Mouse (Mus musculus) embryonic facial prominence, embryonic 12.5 days (tissue): ENCODE measurements around the gene Krt32. TPM values are rescaled to one million over a fixed set of nuclear protein-coding genes. Genes with fewer than 3 reads are reported as not detected.

Experiments
- ATAC-seq: fragments of 200-750 bp; cut with Nextera tagmentation; 2 replicates; pipeline ENCODE4 v1.8.0; 2017; ENCODE audit not compliant: insufficient number of reproducible peaks, insufficient read depth, low FRiP score, low TSS enrichment
- H3K27ac ChIP-seq: fragments of 300-500 bp; sonication (generic); 2 replicates; pipeline ENCODE4 v1.5.1; 2016; ENCODE audit warnings: mild to moderate bottlenecking
- H3K27me3 ChIP-seq: fragments of 300-500 bp; sonication (generic); 2 replicates; pipeline ENCODE4 v1.6.1; 2016; ENCODE audit warnings: mild to moderate bottlenecking, moderate library complexity
- H3K36me3 ChIP-seq: fragments of 300-500 bp; sonication (generic); 2 replicates; pipeline ENCODE4 v1.6.1; 2016; ENCODE audit warnings: mild to moderate bottlenecking
- H3K4me1 ChIP-seq: fragments of 300-500 bp; sonication (generic); 2 replicates; pipeline ENCODE4 v1.6.1; 2016
- H3K4me2 ChIP-seq: fragments of 300-500 bp; sonication (generic); replicated peaks from 2 replicates; pipeline ENCODE4 v1.6.1; 2016; ENCODE audit warnings: mild to moderate bottlenecking, moderate library complexity
- H3K4me3 ChIP-seq: fragments of 300-500 bp; sonication (generic); 2 replicates; pipeline ENCODE4 v1.5.1; 2016; ENCODE audit warnings: mild to moderate bottlenecking
- H3K9ac ChIP-seq: fragments of 300-500 bp; sonication (generic); 2 replicates; pipeline ENCODE4 v1.6.1; 2016; ENCODE audit warnings: mild to moderate bottlenecking, moderate library complexity
- H3K9me3 ChIP-seq: fragments of 300-500 bp; sonication (generic); 2 replicates; pipeline ENCODE4 v1.6.1; 2016; ENCODE audit warnings: mild to moderate bottlenecking, moderate library complexity
- WGBS: fragments of 180-500 bp; shearing (Covaris S2); methylation state at CpG from one replicate; pipeline ENCODE4 v1.1.7; 2016; 5-methylcytosine and 5-hydroxymethylcytosine counted together
- polyA plus RNA-seq: library from polyadenylated mRNA; unstranded; fragments of >200 nt; fragmentation: Nextera tagmentation; extraction: Ambion mirVana; gene quantifications from 2 replicates; pipeline ENCODE4 v1.2.1, GENCODE M21; 2016

The Krt32 gene
- polyA plus RNA-seq, 1 experiment from 2014 or later = not detected

DNA sequence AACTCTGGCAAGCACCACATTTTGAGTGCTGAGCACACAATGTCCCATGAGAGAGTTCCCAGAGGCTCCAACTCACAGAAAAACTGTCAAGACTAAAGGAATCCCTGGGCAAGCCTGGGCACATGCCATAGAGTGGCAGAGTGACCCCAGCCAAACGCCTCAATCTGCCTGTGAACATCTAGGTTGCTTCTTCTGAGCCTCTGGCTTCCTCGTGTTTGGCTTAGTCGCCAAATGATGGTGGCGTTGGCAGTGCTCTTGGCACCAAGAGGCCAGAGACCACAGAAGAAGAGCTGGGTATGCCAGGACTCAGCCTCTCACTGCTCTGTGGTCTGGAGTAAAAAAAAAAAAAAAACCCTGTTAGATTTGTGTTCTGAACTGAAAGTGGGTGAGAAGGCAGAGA lies 12.4 kb upstream of the Krt32 start:
- no peak overlapping the region for H3K27ac ChIP-seq
- 82% methylated on average over 4 of the region's 4 CpGs for WGBS
- H3K9me3 ChIP-seq = no peaks in the 10 kb centered on the region
- no peak overlapping the region for H3K4me2 ChIP-seq
- H3K9ac ChIP-seq = no peak overlapping the region
- no peak for ATAC-seq
- peaks cover 7% of the 10 kb centered on the region; the same call in 1 of the 2 replicates for H3K4me1 ChIP-seq
- no peak overlapping the region for H3K4me3 ChIP-seq
- H3K36me3 ChIP-seq = no peaks in the 10 kb centered on the region
- no peaks in the 10 kb centered on the region for H3K27me3 ChIP-seq

DNA sequence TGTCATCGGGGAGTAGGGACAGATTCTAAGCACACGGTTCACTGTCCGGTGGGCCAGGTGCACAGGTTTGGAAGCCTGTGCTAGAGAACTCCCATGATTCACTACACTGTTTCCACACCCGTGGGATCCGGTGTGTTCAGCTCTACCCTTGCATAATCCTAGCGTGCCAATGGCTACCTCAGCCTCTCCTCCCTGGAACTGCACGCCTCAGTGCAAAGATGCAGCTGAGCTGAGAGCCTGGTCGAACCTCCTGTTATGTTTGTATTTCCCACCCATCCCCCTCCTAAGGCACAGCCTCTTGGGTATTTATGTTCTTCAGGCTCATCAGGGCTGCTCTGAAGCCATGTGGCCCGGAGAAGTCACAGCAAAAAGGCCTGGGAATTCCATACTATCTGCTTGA lies 9.8 kb upstream of the Krt32 start:
- Histone ChIP-seq H3K4me1 (peaks cover 7% of the 10 kb centered on the region; the same call in 1 of the 2 replicates), H3K27ac (no peak overlapping the region), H3K27me3 (no peaks in the 10 kb centered on the region), H3K36me3 (no peaks in the 10 kb centered on the region), H3K4me3 (no peak overlapping the region), H3K4me2 (no peak overlapping the region), H3K9me3 (no peaks in the 10 kb centered on the region), H3K9ac (no peak overlapping the region)
- 68% methylated on average over 9 of the region's 9 CpGs for whole genome bisulfite sequencing
- ATAC-seq = no peak

DNA sequence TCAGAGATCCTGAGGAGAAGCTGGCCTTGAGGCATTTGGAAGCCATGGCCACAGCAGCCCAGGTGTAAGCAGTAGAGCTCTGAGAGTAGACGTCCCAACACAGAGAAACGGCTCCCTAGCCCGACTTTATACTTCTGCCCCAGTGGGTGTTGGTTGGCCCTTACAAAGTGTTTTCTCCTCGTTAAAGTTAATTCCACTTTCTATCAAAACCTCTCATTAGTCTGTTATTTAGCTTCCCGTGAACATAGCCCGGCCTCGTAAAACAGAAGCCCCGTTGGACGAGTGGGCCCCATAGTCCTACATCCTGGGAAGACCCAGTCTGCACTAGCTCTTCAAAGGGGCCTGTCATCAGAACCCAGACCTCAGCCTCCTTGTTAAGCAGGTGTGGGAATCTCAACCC lies 8.1 kb upstream of the Krt32 start, which contains the start of gene Krt35:
Gene Krt35 (minus strand): TSS at position 101 of the 400 bp plus-strand sequence.
- Histone ChIP-seq H3K27ac (no peak within 1 kb of the TSS), H3K4me3 (no peak within 1 kb of the TSS), H3K9ac (no peak within 1 kb of the TSS), H3K4me2 (no peak within 1 kb of the TSS), H3K27me3 (no peaks in the 10 kb centered on the region), H3K4me1 (peaks cover 7% of the 10 kb centered on the region; the same call in 1 of the 2 replicates), H3K9me3 (no peaks in the 10 kb centered on the region), H3K36me3 (no peaks in the 10 kb centered on the region)
- ATAC-seq = no peak
- 86% methylated on average over 9 of the region's 9 CpGs for WGBS

DNA sequence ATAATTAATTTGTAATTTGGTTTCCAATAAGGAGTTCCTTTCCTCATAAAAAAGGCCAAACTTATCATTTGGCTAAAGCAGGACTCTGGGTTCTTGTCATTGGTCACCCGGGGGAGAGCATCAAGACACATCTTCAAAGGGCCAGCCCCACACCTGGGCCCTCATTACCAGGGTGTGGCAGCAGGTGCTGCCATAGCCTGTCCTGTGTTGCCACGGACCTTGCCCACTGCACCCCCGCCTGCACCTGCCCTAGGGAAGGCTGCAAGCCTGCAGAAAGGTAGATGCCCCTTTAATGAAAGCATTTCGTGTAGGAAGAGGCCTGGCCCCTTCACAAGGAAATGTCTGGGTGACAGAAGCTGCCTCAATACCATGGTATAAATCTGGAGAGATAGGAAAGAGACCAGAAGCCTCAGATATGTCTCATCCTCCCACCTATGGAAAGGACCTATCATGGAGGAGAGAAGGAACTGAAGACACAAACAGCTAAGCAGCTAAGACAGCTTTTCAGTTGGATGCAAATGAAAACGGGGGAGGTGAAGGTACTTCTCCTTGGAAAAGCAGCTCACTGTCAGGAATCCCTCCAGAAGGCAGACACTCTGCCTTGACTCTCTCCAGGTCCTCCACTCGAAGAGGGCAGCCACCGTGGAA lies 476 bp upstream of the Krt32 start:
- Histone ChIP-seq H3K4me1 (no peaks in the 10 kb centered on the region), H3K36me3 (no peaks in the 10 kb centered on the region), H3K27ac (no peak overlapping the region), H3K9ac (no peak overlapping the region), H3K4me2 (no peak overlapping the region), H3K9me3 (no peaks in the 10 kb centered on the region), H3K27me3 (no peaks in the 10 kb centered on the region), H3K4me3 (no peak overlapping the region)
- 66% methylated on average over 7 of the region's 7 CpGs for WGBS
- ATAC-seq = no peak

DNA sequence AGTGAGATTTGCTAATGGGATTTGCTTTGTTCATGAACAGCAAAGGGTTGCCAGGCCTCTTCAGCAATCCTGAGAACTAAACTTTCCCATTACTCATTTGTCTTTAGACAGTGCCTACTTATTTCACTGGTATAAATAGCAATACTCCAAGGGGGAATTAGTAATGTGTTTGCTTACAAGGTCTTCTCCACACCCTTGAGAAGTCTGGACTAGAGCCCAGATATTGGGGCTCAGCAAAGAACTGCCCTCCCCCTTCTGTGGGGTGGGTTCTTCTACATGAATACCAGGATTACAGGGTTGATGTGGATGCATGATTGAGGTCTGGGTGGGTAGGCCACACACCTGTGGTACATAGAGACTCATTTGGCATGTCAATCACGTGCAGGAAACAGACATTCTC lies 14.2 kb downstream of the Krt32 start:
- Histone ChIP-seq H3K27me3 (no peaks in the 10 kb centered on the region), H3K9ac (no peak overlapping the region), H3K9me3 (no peaks in the 10 kb centered on the region), H3K27ac (no peak overlapping the region), H3K4me3 (no peak overlapping the region), H3K4me2 (no peak overlapping the region), H3K36me3 (no peaks in the 10 kb centered on the region), H3K4me1 (no peaks in the 10 kb centered on the region)
- 63% methylated on average over 1 of the region's 1 CpGs for WGBS
- ATAC-seq = no peak

DNA sequence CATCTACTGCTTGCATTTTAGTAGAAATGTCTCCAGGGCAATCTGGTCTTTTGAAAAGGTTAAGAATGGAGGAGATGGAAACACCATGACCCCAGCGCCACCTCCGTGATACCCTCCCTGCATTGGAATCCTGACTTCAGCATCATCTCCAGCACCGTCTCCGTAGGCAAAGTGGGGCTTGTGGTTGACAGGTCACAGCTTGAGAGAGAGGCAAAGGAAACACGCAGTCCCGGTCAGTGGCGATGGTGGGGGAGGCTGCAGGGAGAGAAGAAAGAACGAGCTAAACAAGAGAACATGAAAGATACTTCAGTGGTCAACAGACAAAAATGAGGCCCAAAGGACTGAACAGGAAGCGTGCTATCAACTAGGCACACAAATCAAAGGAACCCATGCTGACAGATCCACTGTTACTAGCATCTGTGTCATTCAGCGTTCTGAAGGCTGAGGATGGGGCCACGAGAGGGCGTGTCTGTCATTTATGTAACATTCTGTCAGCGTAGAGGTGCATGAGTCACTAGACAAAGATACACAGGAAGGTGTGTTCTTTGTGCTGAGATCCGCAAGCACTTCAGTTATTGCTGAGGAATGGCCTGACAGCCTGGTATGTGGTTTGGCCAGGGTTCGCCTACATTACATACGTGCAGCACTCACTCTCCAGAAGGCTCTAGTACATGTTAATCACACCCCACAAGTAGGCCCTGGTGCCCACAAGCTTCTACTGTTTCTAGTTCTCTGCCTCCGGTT lies 20.6 kb downstream of the Krt32 start:
- no peaks in the 10 kb centered on the region for H3K9me3 ChIP-seq
- no peak overlapping the region for H3K9ac ChIP-seq
- no peaks in the 10 kb centered on the region for H3K4me1 ChIP-seq
- no peak for ATAC-seq
- no peak overlapping the region for H3K4me3 ChIP-seq
- H3K27me3 ChIP-seq = no peaks in the 10 kb centered on the region
- H3K36me3 ChIP-seq = no peaks in the 10 kb centered on the region
- no peak overlapping the region for H3K4me2 ChIP-seq
- WGBS = 73% methylated on average over 17 of the region's 17 CpGs
- H3K27ac ChIP-seq = no peak overlapping the region

DNA sequence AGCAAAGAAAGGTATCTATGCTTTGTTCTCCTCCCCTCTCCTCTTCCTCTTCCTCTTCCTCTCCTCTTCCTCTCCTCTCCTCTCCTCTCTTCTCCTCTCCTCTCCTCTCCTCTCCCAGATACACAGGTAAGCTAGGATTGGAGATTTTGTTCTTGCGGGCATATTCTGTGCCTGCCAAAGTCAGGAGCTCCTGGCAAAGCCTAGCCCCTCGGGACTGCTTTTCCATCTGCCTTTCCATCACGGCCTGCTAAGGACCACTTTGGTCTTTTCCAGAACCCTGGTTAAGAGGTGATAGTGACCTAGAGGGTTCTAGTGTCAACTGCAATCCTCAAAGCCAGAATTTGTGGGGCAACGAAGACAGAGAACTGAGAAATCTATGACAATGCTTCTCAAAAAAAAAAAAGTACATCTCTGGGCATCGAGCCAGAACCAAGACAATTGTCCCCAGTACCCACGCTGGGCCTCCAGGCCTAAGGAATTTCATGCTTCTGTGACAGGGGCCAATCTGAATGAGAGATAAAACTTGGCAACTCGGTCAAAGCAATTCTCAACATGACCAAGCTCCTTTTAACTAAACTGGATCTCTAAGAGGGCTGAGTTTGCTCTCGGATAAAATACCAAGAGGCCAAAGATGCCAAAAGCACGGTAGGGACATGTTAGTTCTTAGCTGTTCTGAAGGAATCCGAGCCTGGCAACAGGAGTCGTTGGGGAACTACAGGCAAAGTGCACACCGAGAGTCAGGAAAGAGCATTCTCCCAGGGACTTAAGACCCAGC lies 21.6 kb downstream of the Krt32 start:
- 75% methylated on average over 12 of the region's 12 CpGs for WGBS
- no peaks in the 10 kb centered on the region for H3K27me3 ChIP-seq
- no peaks in the 10 kb centered on the region for H3K4me1 ChIP-seq
- H3K4me3 ChIP-seq = no peak overlapping the region
- H3K4me2 ChIP-seq = no peak overlapping the region
- H3K36me3 ChIP-seq = no peaks in the 10 kb centered on the region
- no peaks in the 10 kb centered on the region for H3K9me3 ChIP-seq
- no peak overlapping the region for H3K27ac ChIP-seq
- no peak for ATAC-seq
- no peak overlapping the region for H3K9ac ChIP-seq

DNA sequence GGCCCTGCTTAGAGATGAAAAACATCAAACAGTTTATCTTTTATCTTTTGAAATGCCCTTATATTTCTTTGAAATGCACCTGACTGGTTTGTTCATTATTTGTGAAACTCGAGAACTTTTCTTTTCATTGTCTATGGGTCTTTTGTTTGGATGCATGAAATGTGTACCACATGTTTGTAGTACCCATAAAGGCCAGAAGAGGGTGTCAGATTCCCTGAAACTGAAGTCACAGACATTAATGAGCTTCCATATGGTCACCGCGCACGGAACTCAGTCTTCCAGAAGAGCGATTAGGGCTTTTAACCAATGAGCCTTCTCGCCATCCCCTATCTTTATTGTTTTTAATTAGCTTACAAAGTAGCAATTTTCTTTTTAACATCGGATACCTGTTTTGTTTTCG lies 29.2 kb downstream of the Krt32 start:
- WGBS = 79% methylated on average over 8 of the region's 8 CpGs
- H3K4me2 ChIP-seq = no peak overlapping the region
- H3K4me1 ChIP-seq = no peaks in the 10 kb centered on the region
- H3K9ac ChIP-seq = no peak overlapping the region
- no peak overlapping the region for H3K4me3 ChIP-seq
- no peaks in the 10 kb centered on the region for H3K9me3 ChIP-seq
- no peak overlapping the region for H3K27ac ChIP-seq
- H3K36me3 ChIP-seq = no peaks in the 10 kb centered on the region
- no peak for ATAC-seq
- H3K27me3 ChIP-seq = no peaks in the 10 kb centered on the region

DNA sequence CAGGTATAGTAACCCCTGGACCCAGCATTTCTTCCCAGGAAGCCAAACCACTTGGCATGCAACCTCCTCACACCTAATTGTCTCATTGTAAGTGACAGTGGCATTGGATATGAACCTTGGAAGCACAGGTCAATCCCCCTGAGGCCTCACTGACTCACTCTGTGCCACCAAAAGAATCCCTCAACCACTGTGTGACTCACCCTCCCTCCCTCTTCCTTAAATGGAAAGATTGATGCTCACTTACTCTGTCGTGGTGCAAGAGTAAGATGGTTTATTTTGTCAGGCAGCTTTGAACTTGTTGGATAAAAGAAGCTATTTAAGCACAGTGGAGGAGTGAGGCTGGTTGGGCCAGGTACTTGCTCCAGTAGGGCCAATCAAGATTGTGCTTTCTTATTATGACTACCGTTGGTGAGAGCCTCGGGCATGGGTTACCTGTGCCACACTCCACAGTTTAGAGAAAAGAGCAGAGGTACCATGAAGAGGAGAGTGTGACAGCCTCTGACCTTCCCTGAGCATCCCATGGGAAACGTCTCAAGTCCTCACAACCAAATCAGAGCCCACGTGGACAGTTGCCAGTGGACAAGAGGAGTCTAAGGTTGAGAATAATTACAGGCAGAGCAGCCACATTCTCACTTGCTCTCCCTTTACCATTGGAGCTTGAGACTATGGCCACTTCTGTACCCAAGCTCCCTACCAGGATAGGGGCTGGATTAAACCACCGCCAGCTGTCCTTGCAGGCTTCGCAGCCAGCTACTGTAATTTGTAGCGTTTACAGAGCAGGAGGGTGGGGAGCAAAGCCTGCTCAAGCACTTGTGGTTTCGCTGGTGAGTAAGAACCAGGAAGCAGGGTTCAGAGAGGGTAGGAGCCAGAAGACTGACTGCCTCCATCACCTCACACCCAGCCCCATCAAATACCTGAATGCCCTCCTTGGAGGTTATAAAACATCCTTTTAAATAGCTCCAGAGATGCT lies 32.1 kb downstream of the Krt32 start:
- ATAC-seq = no peak
- Histone ChIP-seq H3K36me3 (no peaks in the 10 kb centered on the region), H3K4me2 (no peak overlapping the region), H3K9ac (no peak overlapping the region), H3K27ac (no peak overlapping the region), H3K4me3 (no peak overlapping the region), H3K9me3 (no peaks in the 10 kb centered on the region), H3K4me1 (no peaks in the 10 kb centered on the region), H3K27me3 (no peaks in the 10 kb centered on the region)
- WGBS = 71% methylated on average over 9 of the region's 9 CpGs

DNA sequence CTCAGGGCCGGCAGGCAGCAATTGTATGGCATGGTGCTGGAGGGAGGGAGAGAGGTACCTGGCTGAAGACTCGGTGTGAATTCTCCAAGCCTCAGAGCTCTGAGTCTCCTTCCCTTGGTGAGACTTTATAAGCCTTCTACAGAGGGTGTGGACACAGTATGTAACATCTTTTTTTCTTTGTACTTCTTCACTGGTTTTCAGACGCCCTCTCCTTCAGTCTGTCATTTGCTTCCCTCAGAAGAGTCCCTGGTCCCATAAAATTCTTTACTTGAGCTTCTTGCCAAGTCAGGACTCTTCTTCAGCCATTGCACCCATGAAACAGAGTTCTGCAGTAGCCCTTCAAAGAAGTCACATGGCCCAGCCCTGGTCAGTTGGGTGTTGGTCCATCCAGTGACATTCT lies 37.6 kb downstream of the Krt32 start, which contains the start of gene Krt31:
Gene Krt31 (minus strand): TSS at position 101 of the 400 bp plus-strand sequence.
- H3K4me3 ChIP-seq = no peak within 1 kb of the TSS
- ATAC-seq = no peak
- H3K27ac ChIP-seq = no peak within 1 kb of the TSS
- no peaks in the 10 kb centered on the region for H3K9me3 ChIP-seq
- WGBS = 84% methylated on average over 3 of the region's 3 CpGs
- no peak within 1 kb of the TSS for H3K4me2 ChIP-seq
- H3K4me1 ChIP-seq = no peaks in the 10 kb centered on the region
- H3K9ac ChIP-seq = no peak within 1 kb of the TSS
- no peaks in the 10 kb centered on the region for H3K36me3 ChIP-seq
- no peaks in the 10 kb centered on the region for H3K27me3 ChIP-seq

DNA sequence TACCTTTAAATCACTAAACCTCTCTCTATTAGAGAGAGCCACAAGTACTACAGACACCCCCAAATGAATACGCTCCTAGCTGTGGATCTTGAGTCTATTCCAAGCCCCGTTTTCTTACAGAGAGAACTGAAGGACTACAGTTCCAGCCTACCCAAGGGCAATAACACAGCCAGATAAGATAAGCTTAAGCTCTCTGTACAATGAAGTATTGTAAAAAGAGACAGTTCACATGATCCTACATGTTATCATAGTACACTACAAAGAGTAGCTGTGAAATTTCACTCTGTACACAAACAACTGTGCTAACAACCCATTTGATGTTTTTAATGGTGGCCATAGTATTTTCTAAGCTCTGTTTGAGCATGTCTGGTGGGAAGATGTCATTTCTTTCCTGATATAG lies 40.8 kb downstream of the Krt32 start:
- Histone ChIP-seq H3K4me3 (no peak overlapping the region), H3K27me3 (no peaks in the 10 kb centered on the region), H3K4me1 (no peaks in the 10 kb centered on the region), H3K9ac (no peak overlapping the region), H3K27ac (no peak overlapping the region), H3K4me2 (no peak overlapping the region), H3K9me3 (no peaks in the 10 kb centered on the region), H3K36me3 (no peaks in the 10 kb centered on the region)
- no peak for ATAC-seq
- 78% methylated on average over 2 of the region's 2 CpGs for WGBS
